Comparison of ENCODE assay signal across 14 mouse cellular contexts in the genomic region with DNA sequence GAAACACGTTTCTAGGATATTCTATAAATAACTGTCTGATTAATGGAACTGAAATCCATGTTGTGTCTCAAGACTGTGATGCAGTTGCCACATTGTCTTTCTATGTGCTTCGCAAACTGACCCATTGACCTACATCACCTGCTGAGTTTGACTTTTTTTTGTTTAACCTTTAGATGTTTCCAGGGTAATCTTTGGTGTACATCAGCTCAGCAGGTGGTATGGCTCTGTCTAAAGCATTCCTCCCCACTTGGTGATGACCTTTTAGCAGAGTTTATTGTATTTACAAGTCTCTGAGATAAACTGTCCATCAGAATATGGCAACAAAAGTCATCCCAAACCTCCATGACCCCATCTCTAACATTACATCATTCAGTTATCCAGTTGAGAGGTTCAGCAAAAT.
"Had no signal": no experiment of that assay in that cellular context is flagged by ENCODE, and none has a peak within 500 bp of the region (broad histone marks: within the 10 kb centered on the region; RNA-seq: fewer than 3 reads in every experiment).

No protein-coding gene starts in this region.

- DNase-seq: gastrocnemius, postnatal 14 days; gastrocnemius, postnatal 36 days; heart, adult 11 months; heart, adult 2 months; heart, postnatal 14 days; heart, postnatal 36 days; kidney, adult 11 months; kidney, adult 2 months; kidney, adult 9 months; kidney, postnatal 14 days; kidney, postnatal 36 days; layer of hippocampus, adult 9-11 months; layer of hippocampus, postnatal 36 days; left cerebral cortex, postnatal 4 days had no signal
